Comparison of ENCODE assay signal across 15 mouse cellular contexts in genomic region chr8:77659534-77660080, GRCm38 (mm10).
"Had no signal": no experiment of that assay in that cellular context is flagged by ENCODE, and none has a peak within 500 bp of the region (broad histone marks: within the 10 kb centered on the region; RNA-seq: fewer than 3 reads in every experiment).

No protein-coding gene starts in this region.

- H3K4me2 ChIP-seq: kidney, embryonic 15.5 days; liver, embryonic 11.5 days; liver, embryonic 15.5 days; midbrain, embryonic 11.5 days; midbrain, embryonic 15.5 days; neural tube, embryonic 13.5 days; stomach, embryonic 15.5 days had no signal

- H3K27me3 ChIP-seq: kidney, embryonic 15.5 days; liver, embryonic 15.5 days; megakaryocyte, embryonic 14.5 days; midbrain, embryonic 15.5 days; neural tube, embryonic 13.5 days; stomach, embryonic 15.5 days had no signal

- DNase-seq: kidney, adult 2 months; kidney, postnatal 14 days; lung, adult 2 months; lung, postnatal 14 days; right cerebral cortex, postnatal 4 days; thymus, postnatal 36 days had no signal

- H3K36me3 ChIP-seq: liver, embryonic 15.5 days; midbrain, embryonic 15.5 days; neural tube, embryonic 13.5 days; stomach, embryonic 15.5 days had no signal

- H3K4me3 ChIP-seq: kidney, embryonic 15.5 days; limb, embryonic 10.5 days; liver, embryonic 15.5 days; megakaryocyte, embryonic 14.5 days; midbrain, embryonic 15.5 days; neural tube, embryonic 13.5 days; stomach, embryonic 15.5 days had no signal

- ATAC-seq: midbrain, embryonic 15.5 days had no signal
